In the genomic region with DNA sequence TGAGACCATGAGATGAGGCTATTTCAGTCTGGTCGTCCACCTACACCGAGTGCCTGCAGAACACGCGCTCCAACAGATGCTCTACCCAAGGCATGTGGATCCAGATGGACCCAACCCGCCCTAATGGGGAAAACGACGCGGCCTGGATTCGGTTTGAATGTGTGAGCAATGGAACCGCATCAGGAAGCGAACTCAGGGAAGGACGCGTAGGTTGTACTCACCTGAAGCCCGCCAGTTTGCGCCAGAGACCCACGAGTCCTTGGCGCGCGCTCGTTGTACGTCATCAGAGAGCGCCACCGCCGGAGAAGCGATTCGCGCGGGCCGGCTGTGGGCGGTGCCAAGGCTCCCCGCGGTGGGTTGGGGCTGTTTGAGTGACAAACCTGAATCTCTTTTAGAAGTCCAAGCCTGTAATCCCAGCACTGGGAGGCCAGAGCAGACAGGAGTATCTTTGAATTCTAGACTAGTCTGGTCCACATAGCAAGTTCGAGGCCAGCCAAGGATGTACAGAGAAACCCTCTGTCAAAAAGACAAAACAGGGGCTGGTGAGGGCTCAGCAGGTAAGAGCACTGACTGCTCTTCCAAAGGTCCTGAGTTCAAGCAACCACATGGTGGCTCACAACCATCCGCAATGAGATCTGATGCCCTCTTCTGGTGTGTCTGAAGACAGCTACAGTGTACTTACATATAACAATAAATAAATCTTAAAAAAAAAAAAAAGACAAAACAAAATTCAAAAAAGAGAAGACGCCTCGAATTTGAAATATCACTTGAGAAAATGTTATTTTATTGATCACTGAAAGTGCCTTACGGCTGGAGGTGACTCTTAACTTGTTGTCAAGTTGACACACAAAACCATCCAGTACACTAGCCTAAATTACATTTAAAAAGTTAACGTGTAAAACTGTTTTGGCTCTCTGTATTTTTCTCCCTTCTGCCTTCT, we compare ENCODE assay signal across 8 mouse cellular contexts. TPM values are rescaled to one million over a fixed set of nuclear protein-coding genes. Genes with fewer than 3 reads are reported as not detected.
DNase-seq lines count a peak whose midpoint lies in the region; ATAC-seq and TF ChIP-seq lines count a peak whose summit lies in the region.

A gene (minus strand): TSS at position 279 of the 940 bp plus-strand sequence.

- peak in 2 of 3 experiments; percentile 8 to 35; a peak in 3 of 6 replicates for TF ChIP-seq CTCF in MEL (IDR thresholded peaks at IDR 0.05 in 2 of 3, conservative IDR thresholded peaks at IDR 0.05 in 1 of 3; ENCODE audit: control insufficient read depth in 1 of 3, insufficient read depth in 1 of 3, low read depth in 2 of 3, low read length in 3 of 3, poor library complexity in 1 of 3, severe bottlenecking in 1 of 3)
- 0 out of 2 replicates have a peak, but pooled peaks have one; percentile 10 for TF ChIP-seq CTCF in cerebellum, adult 2 months (IDR thresholded peaks at IDR 0.05; ENCODE audit: borderline replicate concordance, insufficient read depth, low read depth, low read length)

- peak within 1 kb of the TSS; percentile 57 for H3K27ac ChIP-seq in MEL (ENCODE audit: control insufficient read depth, low read depth, low read length)
- 0 out of 2 replicates have a peak within 1 kb of the TSS, but pooled peaks have one; percentile 12 for H3K27ac ChIP-seq in cerebellum, adult 2 months (ENCODE audit: insufficient read depth, low read length)
- peak within 1 kb of the TSS; percentile 63 for H3K27ac ChIP-seq in lung, embryonic 16.5 days (ENCODE audit: low read length)

- TF ChIP-seq POLR2A in MEL (IDR thresholded peaks at IDR 0.05; ENCODE audit: control insufficient read depth in 1 of 2, insufficient read depth in 1 of 2, low read depth in 1 of 2, low read length in 2 of 2, poor library complexity in 1 of 2), result peak; percentile 65 to 95
- peak; percentile 69; the same call in 1 of the 2 replicates for TF ChIP-seq POLR2A in cerebellum, adult 2 months (IDR thresholded peaks at IDR 0.05; ENCODE audit: borderline replicate concordance, insufficient read depth, low read length)

- peak within 1 kb of the TSS; percentile 70 for H3K4me2 ChIP-seq in lung, embryonic 16.5 days (ENCODE audit: low read depth, low read length)

- ATAC-seq in hematopoietic stem cell, adult 5-6 weeks (replicated peaks in 1 of 2; ENCODE audit: insufficient read depth in 1 of 2, low FRiP score in 2 of 2, low TSS enrichment in 1 of 2, low read depth in 1 of 2, poor library complexity in 2 of 2, severe bottlenecking in 2 of 2), result peak; percentile 87 to 95
- peak; percentile 87 for ATAC-seq in lung, embryonic 16.5 days (ENCODE audit: low read depth)

- peaks cover 0 to 10% of the 10 kb centered on the region in 2 experiments; a peak in 3 of 4 replicates for H3K4me1 ChIP-seq in MEL (ENCODE audit: control insufficient read depth in 1 of 2, insufficient read depth in 2 of 2, low read length in 2 of 2)
- H3K4me1 ChIP-seq in cerebellum, adult 2 months (ENCODE audit: control insufficient read depth, insufficient read depth, low read length), result no peaks in the 10 kb centered on the region
- H3K4me1 ChIP-seq in lung, embryonic 16.5 days (replicated peaks; ENCODE audit: control insufficient read depth, insufficient read depth, low read length), result peaks cover 13% of the 10 kb centered on the region

- peaks cover 0 to 18% of the 10 kb centered on the region in 2 experiments for H3K36me3 ChIP-seq in MEL (ENCODE audit: control insufficient read depth in 1 of 2, insufficient read depth in 2 of 2, low read length in 2 of 2)
- no peaks in the 10 kb centered on the region for H3K36me3 ChIP-seq in lung, embryonic 16.5 days (ENCODE audit: control insufficient read depth, insufficient read depth, low read length)

- DNase-seq in MEL (ENCODE audit: low read depth, low spot score), result peak; percentile 99
- DNase-seq in cerebellum, adult 2 months, result peak; percentile 94
- peak; percentile 92 for DNase-seq in forelimb bud, embryonic 11.5 days (ENCODE audit: low read depth, low spot score)
- peak; percentile 69 for DNase-seq in layer of hippocampus, adult 9-10 months (ENCODE audit: low spot score)
- DNase-seq in ovary, postnatal 10 days (ENCODE audit: low spot score), result peak; percentile 83
- DNase-seq in thymus, postnatal 10 days (ENCODE audit: low spot score in 2 of 2), result peak; percentile 89 to 93

- no peaks in the 10 kb centered on the region for H3K27me3 ChIP-seq in MEL (ENCODE audit: control insufficient read depth in 1 of 2, insufficient read depth in 2 of 2, low read length in 2 of 2)
- no peaks in the 10 kb centered on the region for H3K27me3 ChIP-seq in cerebellum, adult 2 months (ENCODE audit: control insufficient read depth, insufficient read depth, low read length)
- H3K27me3 ChIP-seq in lung, embryonic 16.5 days (ENCODE audit: control insufficient read depth, insufficient read depth, low read depth, low read length), result no peaks in the 10 kb centered on the region

- peak within 1 kb of the TSS; percentile 84 for H3K9ac ChIP-seq in MEL (ENCODE audit: control insufficient read depth, low read depth, low read length, poor library complexity, severe bottlenecking)
- peak within 1 kb of the TSS; percentile 75 for H3K9ac ChIP-seq in lung, embryonic 16.5 days (ENCODE audit: low read length)

- WGBS in cerebellum, adult 2 months, result 9% methylated on average over 38 of the region's 38 CpGs
- WGBS in lung, embryonic 16.5 days, result 8% methylated on average over 38 of the region's 38 CpGs

- TF ChIP-seq RAD21 in MEL (IDR thresholded peaks at IDR 0.05; ENCODE audit: low read depth, low read length), result no peak

- peaks cover 39% of the 10 kb centered on the region for H3K79me2 ChIP-seq in MEL (ENCODE audit: control insufficient read depth, insufficient read depth, low read length, poor library complexity)

- H3K9me3 ChIP-seq in MEL (replicated peaks; ENCODE audit: insufficient read depth, low read length), result no peaks in the 10 kb centered on the region
- no peaks in the 10 kb centered on the region for H3K9me3 ChIP-seq in lung, embryonic 16.5 days (ENCODE audit: control insufficient read depth, low read length)

- TF ChIP-seq EP300 in MEL (IDR thresholded peaks at IDR 0.05; ENCODE audit: low read depth in 1 of 2, low read length in 2 of 2), result peak in 1 of 2 experiments; percentile 37; a peak in 2 of 4 replicates

- peak within 1 kb of the TSS; percentile 70 to 74 for H3K4me3 ChIP-seq in MEL (ENCODE audit: control insufficient read depth in 1 of 2, insufficient read depth in 1 of 2, low read depth in 2 of 2, low read length in 2 of 2)
- H3K4me3 ChIP-seq in cerebellum, adult 2 months (replicated peaks; ENCODE audit: insufficient read depth, low read depth, low read length), result peak within 1 kb of the TSS; percentile 96
- H3K4me3 ChIP-seq in lung, embryonic 16.5 days (ENCODE audit: low read length), result peak within 1 kb of the TSS; percentile 75

TF ChIP-seq in MEL, 35 proteins besides CTCF, POLR2A, EP300 and RAD21 (continues in another document):
- TF ChIP-seq ELF1 (IDR thresholded peaks at IDR 0.05; ENCODE audit: low read depth, low read length) (peak; percentile 57), MAX (IDR thresholded peaks at IDR 0.05; ENCODE audit: low read length) (peak; percentile 96), MAFK (IDR thresholded peaks at IDR 0.05; ENCODE audit: borderline replicate concordance, low read depth, low read length) (no peak), POLR2AphosphoS2 (IDR thresholded peaks at IDR 0.05; ENCODE audit: low read length) (peak; percentile 96), ZKSCAN1 (IDR thresholded peaks at IDR 0.05; ENCODE audit: low read depth, low read length) (no peak), UBTF (IDR thresholded peaks at IDR 0.05; ENCODE audit: borderline replicate concordance, insufficient read depth, low read depth, low read length) (no peak), ZC3H11A (IDR thresholded peaks at IDR 0.05; ENCODE audit: low read depth, low read length) (no peak), E2F4 (IDR thresholded peaks at IDR 0.05; ENCODE audit: borderline replicate concordance, low read depth, low read length) (peak; percentile 97), SIN3A (IDR thresholded peaks at IDR 0.05; ENCODE audit: low read length) (peak; percentile 99), TCF12 (IDR thresholded peaks at IDR 0.05; ENCODE audit: low read depth, low read length) (peak; percentile 63), HCFC1 (IDR thresholded peaks at IDR 0.05; ENCODE audit: low read depth, low read length) (peak; percentile 92), USF1 (IDR thresholded peaks at IDR 0.05; ENCODE audit: low read depth, low read length) (peak; percentile 56; the same call in 1 of the 2 replicates), KAT2A (conservative IDR thresholded peaks at IDR 0.05; ENCODE audit: low read depth, low read length) (peak; percentile 69; the same call in 1 of the 2 replicates), ZMIZ1 (IDR thresholded peaks at IDR 0.05; ENCODE audit: low read depth, low read length) (peak; percentile 75; the same call in 1 of the 2 replicates), TBP (IDR thresholded peaks at IDR 0.05; ENCODE audit: low read depth, low read length) (peak; percentile 99), CHD2 (IDR thresholded peaks at IDR 0.05; ENCODE audit: low read length) (no peak), NRF1 (IDR thresholded peaks at IDR 0.05; ENCODE audit: insufficient read depth, low read depth, low read length, poor library complexity, severe bottlenecking) (peak; percentile 37; the same call in 1 of the 2 replicates), ZNF384 (IDR thresholded peaks at IDR 0.05; ENCODE audit: low read depth, low read length) (peak; percentile 78), USF2 (IDR thresholded peaks at IDR 0.05; ENCODE audit: borderline replicate concordance in 1 of 2, insufficient read depth in 1 of 2, low read depth in 1 of 2, low read length in 2 of 2) (no peak), MXI1 (IDR thresholded peaks at IDR 0.05; ENCODE audit: low read depth, low read length) (peak; percentile 99), POLR2AphosphoS5 (IDR thresholded peaks at IDR 0.05; ENCODE audit: borderline replicate concordance, low read depth, low read length) (no peak), RCOR1 (IDR thresholded peaks at IDR 0.05; ENCODE audit: low read depth, low read length) (0 out of 2 replicates have a peak, but pooled peaks have one; percentile 39), NELFE (IDR thresholded peaks at IDR 0.05; ENCODE audit: low read depth, low read length) (peak; percentile 95), MAZ (IDR thresholded peaks at IDR 0.05; ENCODE audit: low read depth, low read length) (peak; percentile 87; the same call in 1 of the 2 replicates), ETS1 (IDR thresholded peaks at IDR 0.05; ENCODE audit: low read depth, low read length) (peak; percentile 58; the same call in 1 of the 2 replicates)

RNA-seq across cellular contexts. Expression of the gene that starts here (rescaled TPM):
- total RNA-seq in MEL (2012; rRNA removed), result 124 and 130 TPM in 2 replicates
- 100 to 1,000 TPM in 1 of 2 experiments, 10 to 100 TPM in 1; 63.5 to 149 TPM for polyA plus RNA-seq in MEL (2012; ENCODE audit: insufficient read depth in 1 of 2, insufficient read length in 2 of 2, low read depth in 1 of 2, low replicate concordance in 2 of 2, missing spikeins in 1 of 2)
- 23.1 and 23.2 TPM in 2 replicates for polyA plus RNA-seq in cerebellum, adult 2 months (2012; rRNA removed)
- 34.5 and 39.2 TPM in 2 replicates for total RNA-seq in hematopoietic stem cell, adult 5-6 weeks (2017)
- polyA plus RNA-seq in lung, embryonic 16.5 days (2015; fragmentation: Nextera tagmentation; extraction: Ambion mirVana), result 26.2 and 27.0 TPM in 2 replicates

Comparison
In these comparisons a context has a peak if more than half of its experiments do, and no peak if none do; other contexts are left out.
1. Peak in every context shown above with its lines: DNase-seq, ATAC-seq, H3K4me3 ChIP-seq and H3K27ac ChIP-seq.
2. H3K27ac ChIP-seq: peak in every context shown above with its lines; median percentile 63 in lung, embryonic 16.5 days; 57 in MEL; 12 in cerebellum, adult 2 months.